Mouse (Mus musculus): ENCODE data around the gene Aacs.

- TF ChIP-seq CTCF (IDR thresholded peaks at IDR 0.05; ENCODE audit: borderline replicate concordance, extremely low read depth, insufficient read depth, insufficient read length) (no peak), POLR2A (IDR thresholded peaks at IDR 0.05; ENCODE audit: borderline replicate concordance, extremely low read depth, insufficient read depth, insufficient read length, poor library complexity, severe bottlenecking) (no peak)
Measured at GRCm38 (mm10) chr5:125501505-125501904, 25.9 kb downstream of the Aacs start.
